Mouse (Mus musculus) MEL (cell line): ENCODE data around the gene Flvcr1. TPM values are rescaled to one million over a fixed set of nuclear protein-coding genes. Genes with fewer than 3 reads are reported as not detected.

Experiments
- DNase-seq: peaks from one replicate; pipeline ENCODE4 v3.0.0; 2011; ENCODE audit warnings: low read depth, low spot score
- H3K27ac ChIP-seq: 2 replicates; pipeline ENCODE4 v1.5.1; 2012; ENCODE audit warnings: low read depth, mild to moderate bottlenecking, control low read depth, low read length, moderate library complexity; ENCODE audit not compliant: control insufficient read depth
- H3K27me3 ChIP-seq, 2 experiments: fragments of 150-350 bp in 1 of 2; sonication (generic) in 1 of 2; 2 replicates each; pipeline ENCODE4 v1.6.1; 2012; ENCODE audit warnings: low read length in 2 of 2, mild to moderate bottlenecking in 2 of 2, improper control_type of control experiment in 1 of 2, moderate library complexity in 1 of 2; ENCODE audit not compliant: insufficient read depth in 2 of 2, control insufficient read depth in 1 of 2
- H3K36me3 ChIP-seq, 2 experiments: 2 replicates each; pipeline ENCODE4 v1.6.1; 2012 to 2014; ENCODE audit warnings: low read length in 2 of 2, improper control_type of control experiment in 1 of 2, inconsistent platforms in 1 of 2, mild to moderate bottlenecking in 1 of 2; ENCODE audit not compliant: insufficient read depth in 2 of 2, control insufficient read depth in 1 of 2
- H3K4me1 ChIP-seq, 2 experiments: fragments of 150-350 bp in 1 of 2; sonication (generic) in 1 of 2; 2 replicates each; pipeline ENCODE4 v1.6.1; 2012; ENCODE audit warnings: low read length in 2 of 2, improper control_type of control experiment in 1 of 2, mild to moderate bottlenecking in 1 of 2; ENCODE audit not compliant: insufficient read depth in 2 of 2, control insufficient read depth in 1 of 2
- H3K4me3 ChIP-seq, 2 experiments: fragments of 150-350 bp in 1 of 2; sonication (generic) in 1 of 2; 2 replicates each; pipeline ENCODE4 v1.5.1; 2012; ENCODE audit warnings: low read depth in 2 of 2, low read length in 2 of 2, mild to moderate bottlenecking in 2 of 2, moderate library complexity in 2 of 2, control low read depth in 1 of 2, improper control_type of control experiment in 1 of 2; ENCODE audit not compliant: control insufficient read depth in 1 of 2, insufficient read depth in 1 of 2
- H3K79me2 ChIP-seq: 2 replicates; pipeline ENCODE4 v1.6.1; 2012; ENCODE audit warnings: mild to moderate bottlenecking, low read length, moderate library complexity; ENCODE audit not compliant: control insufficient read depth, poor library complexity, insufficient read depth
- H3K9ac ChIP-seq: 2 replicates; pipeline ENCODE4 v1.6.1; 2012; ENCODE audit warnings: low read depth, mild to moderate bottlenecking, control low read depth, low read length, moderate library complexity; ENCODE audit not compliant: control insufficient read depth, poor library complexity, severe bottlenecking
- H3K9me3 ChIP-seq: fragments of 150-350 bp; sonication (generic); replicated peaks from 2 replicates; pipeline ENCODE4 v1.6.1; 2012; ENCODE audit warnings: mild to moderate bottlenecking, low read length, improper control_type of control experiment, moderate library complexity; ENCODE audit not compliant: insufficient read depth
- E2F4 ChIP-seq: IDR thresholded peaks from 2 replicates; pipeline ENCODE4 v1.6.1; 2011; ENCODE audit warnings: low read depth, low read length, improper control_type of control experiment, borderline replicate concordance
- ELF1 ChIP-seq: IDR thresholded peaks from 2 replicates; pipeline ENCODE4 v1.6.1; 2014; ENCODE audit warnings: low read depth, mild to moderate bottlenecking, inconsistent platforms, low read length, improper control_type of control experiment, moderate library complexity
- GABPA ChIP-seq: IDR thresholded peaks from 2 replicates; pipeline ENCODE4 v1.6.1; 2012; ENCODE audit warnings: low read depth, mild to moderate bottlenecking, inconsistent platforms, low read length, improper control_type of control experiment, moderate library complexity
- MAX ChIP-seq: IDR thresholded peaks from 2 replicates; pipeline ENCODE4 v1.6.1; 2011; ENCODE audit warnings: low read length, improper control_type of control experiment
- MXI1 ChIP-seq: IDR thresholded peaks from 2 replicates; pipeline ENCODE4 v1.6.1; 2011; ENCODE audit warnings: mild to moderate bottlenecking, low read depth, low read length, improper control_type of control experiment
- MYB ChIP-seq: IDR thresholded peaks from 2 replicates; pipeline ENCODE4 v1.6.1; 2011; ENCODE audit warnings: mild to moderate bottlenecking, low read depth, low read length, improper control_type of control experiment
- MYC ChIP-seq: IDR thresholded peaks from 2 replicates; pipeline ENCODE4 v1.6.1; 2011; ENCODE audit warnings: low read depth, mild to moderate bottlenecking, low read length, improper control_type of control experiment, moderate library complexity
- NELFE ChIP-seq: IDR thresholded peaks from 2 replicates; pipeline ENCODE4 v1.6.1; 2011; ENCODE audit warnings: low read depth, low read length, improper control_type of control experiment
- NRF1 ChIP-seq: IDR thresholded peaks from 2 replicates; pipeline ENCODE4 v1.6.1; 2014; ENCODE audit warnings: low read depth, mild to moderate bottlenecking, inconsistent platforms, low read length, improper control_type of control experiment, moderate library complexity; ENCODE audit not compliant: poor library complexity, insufficient read depth, severe bottlenecking
- POLR2AphosphoS2 ChIP-seq: IDR thresholded peaks from 2 replicates; pipeline ENCODE4 v1.6.1; 2011; ENCODE audit warnings: low read length, improper control_type of control experiment
- POLR2AphosphoS5 ChIP-seq: IDR thresholded peaks from 2 replicates; pipeline ENCODE4 v1.6.1; 2012; ENCODE audit warnings: low read depth, borderline replicate concordance, mild to moderate bottlenecking, inconsistent platforms, low read length, moderate library complexity, mixed read lengths
- RAD21 ChIP-seq: IDR thresholded peaks from 2 replicates; pipeline ENCODE4 v1.6.1; 2011; ENCODE audit warnings: mild to moderate bottlenecking, low read depth, low read length, improper control_type of control experiment
- RCOR1 ChIP-seq: IDR thresholded peaks from 2 replicates; pipeline ENCODE4 v1.6.1; 2012; ENCODE audit warnings: low read depth, mild to moderate bottlenecking, inconsistent platforms, low read length, improper control_type of control experiment
- TAL1 ChIP-seq: IDR thresholded peaks from 2 replicates; pipeline ENCODE4 v1.6.1; 2012; ENCODE audit warnings: mild to moderate bottlenecking, inconsistent platforms, low read length, moderate library complexity, mixed read lengths
- TBP ChIP-seq: IDR thresholded peaks from 2 replicates; pipeline ENCODE4 v1.8.0; 2011; ENCODE audit warnings: low read depth, low read length, improper control_type of control experiment
- USF2 ChIP-seq, 2 experiments: IDR thresholded peaks; 2 replicates each; pipeline ENCODE4 v1.6.1; 2011 to 2012; ENCODE audit warnings: improper control_type of control experiment in 2 of 2, low read length in 2 of 2, borderline replicate concordance in 1 of 2, inconsistent platforms in 1 of 2, low read depth in 1 of 2, mild to moderate bottlenecking in 1 of 2; ENCODE audit not compliant: insufficient read depth in 1 of 2
- ZC3H11A ChIP-seq: IDR thresholded peaks from 2 replicates; pipeline ENCODE4 v1.6.1; 2012; ENCODE audit warnings: low read depth, mild to moderate bottlenecking, inconsistent platforms, low read length, improper control_type of control experiment
- ZNF384 ChIP-seq: IDR thresholded peaks from 2 replicates; pipeline ENCODE4 v1.6.1; 2012; ENCODE audit warnings: low read depth, mild to moderate bottlenecking, inconsistent platforms, low read length, improper control_type of control experiment
- polyA plus RNA-seq, 2 experiments: library from polyadenylated mRNA; stranded (reverse) in 1 of 2; unstranded in 1 of 2; fragments of >175 nt in 1 of 2; fragments of >200 nt in 1 of 2; gene quantifications; 2 replicates each; pipeline versions ENCODE4 v1.2.1 to v1.2.4; 2012; ENCODE audit warnings: low replicate concordance in 2 of 2, low read depth in 1 of 2; ENCODE audit not compliant: insufficient read length in 2 of 2, insufficient read depth in 1 of 2, missing spikeins in 1 of 2
- total RNA-seq: library from RNA; depleted of rRNA; stranded (reverse); fragments of 300-350 nt; gene quantifications from 2 replicates; pipeline ENCODE4 v1.2.3, GENCODE M21; 2012

Gene Flvcr1
- total and polyA plus RNA-seq, 3 experiments: 19.1 to 36.9 TPM; not detected in 1

DNA sequence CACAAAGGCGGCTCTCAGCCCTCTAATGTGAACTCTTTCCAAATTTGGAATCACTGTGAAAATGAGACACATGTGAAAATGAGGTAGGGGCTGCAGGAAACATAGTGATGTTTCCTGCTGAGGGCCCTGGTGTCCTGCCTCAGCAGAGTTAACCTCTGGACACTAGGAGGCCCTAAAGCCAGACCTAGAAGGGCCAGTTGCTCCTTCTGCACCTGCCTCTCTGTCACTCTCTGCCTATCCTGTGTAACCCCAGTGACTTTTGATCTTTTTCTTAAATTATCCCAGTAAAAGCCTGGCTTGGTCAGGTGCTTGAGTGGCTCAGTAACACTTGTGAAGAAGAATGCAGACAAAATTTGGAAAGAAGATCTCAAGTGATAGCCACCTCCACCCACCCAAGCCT is 51.1 kb downstream of the Flvcr1 start:
- H3K9me3 ChIP-seq: no peaks in the 10 kb centered on the region
- TF ChIP-seq MXI1 (no peak), TBP (no peak), ZNF384 (no peak), RCOR1 (no peak), NELFE (no peak), MYB (no peak), RAD21 (no peak), E2F4 (no peak), MYC (no peak), ZC3H11A (no peak), POLR2AphosphoS2 (no peak), ELF1 (no peak), POLR2AphosphoS5 (no peak), TAL1 (no peak), GABPA (no peak)
- H3K27ac ChIP-seq: no peak overlapping the region
- H3K4me3 ChIP-seq: no peak overlapping the region
- H3K36me3 ChIP-seq: peaks cover 0 to 6% of the 10 kb centered on the region in 2 experiments; a peak in 2 of 4 replicates
- H3K9ac ChIP-seq: no peak overlapping the region
- H3K4me1 ChIP-seq: peaks cover 3 to 18% of the 10 kb centered on the region in 2 experiments; a peak in 3 of 4 replicates
- peaks cover 2% of the 10 kb centered on the region; the same call in 1 of the 2 replicates for H3K79me2 ChIP-seq
- no peaks in the 10 kb centered on the region for H3K27me3 ChIP-seq
- no peak for DNase-seq

DNA sequence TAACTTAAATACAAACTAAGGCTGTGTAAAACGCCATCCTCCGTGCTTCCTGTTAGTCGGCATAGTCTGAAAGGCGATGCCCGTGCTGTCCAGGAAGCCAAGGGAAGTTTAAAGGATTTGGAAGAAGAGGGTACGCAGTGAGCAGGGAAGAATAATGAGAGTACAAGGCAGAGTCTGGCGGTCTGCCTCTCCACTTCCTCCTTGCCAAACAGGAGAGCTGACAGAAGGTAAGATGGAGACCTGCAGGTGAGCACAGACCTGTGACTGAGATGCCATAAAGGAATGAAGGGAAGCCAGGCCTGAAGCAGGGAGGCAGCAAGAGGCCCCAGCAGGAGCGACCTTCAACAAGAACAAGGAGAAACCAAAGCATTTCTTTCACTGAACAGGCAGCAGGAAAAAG is 51.8 kb downstream of the Flvcr1 start:
- peaks cover 3 to 18% of the 10 kb centered on the region in 2 experiments; a peak in 3 of 4 replicates for H3K4me1 ChIP-seq
- no peaks in the 10 kb centered on the region for H3K27me3 ChIP-seq
- peaks cover 0 to 6% of the 10 kb centered on the region in 2 experiments; a peak in 2 of 4 replicates for H3K36me3 ChIP-seq
- peaks cover 2% of the 10 kb centered on the region; the same call in 1 of the 2 replicates for H3K79me2 ChIP-seq
- no peak for DNase-seq
- H3K4me3 ChIP-seq: no peak overlapping the region
- no peak overlapping the region for H3K27ac ChIP-seq
- TF ChIP-seq MAX (no peak), NRF1 (no peak), USF2 (IDR thresholded peaks at IDR 0.05; ENCODE audit: borderline replicate concordance in 1 of 2, insufficient read depth in 1 of 2, low read depth in 1 of 2, low read length in 2 of 2) (no peak)
- H3K9me3 ChIP-seq: no peaks in the 10 kb centered on the region
- H3K9ac ChIP-seq: no peak overlapping the region
